Mouse (Mus musculus) kidney, postnatal 4 days (tissue): ENCODE data around the gene Zbtb40.

Experiments used
- DNase-seq, 2 experiments: peaks; one replicate each; pipeline ENCODE4 v3.0.0; 2021; ENCODE audit warnings: mixed read lengths in 2 of 2

The Zbtb40 gene

GRCm38 (mm10) chr4:136930474-136930873 is 118.1 kb downstream of the Zbtb40 start:
- no peak for DNase-seq
